In genomic region chr10:24718058-24718457, GRCm38 (mm10) we compare ENCODE assay signal across 17 mouse cellular contexts. TPM values are rescaled to one million over a fixed set of nuclear protein-coding genes. Genes with fewer than 3 reads are reported as not detected.
DNase-seq lines count a peak whose midpoint lies in the region; ATAC-seq lines count a peak whose summit lies in the region.
"Had no signal": no experiment of that assay in that cellular context is flagged by ENCODE, and none has a peak within 500 bp of the region (broad histone marks: within the 10 kb centered on the region; RNA-seq: fewer than 3 reads in every experiment).

No protein-coding gene starts in this region.

- H3K4me2 ChIP-seq in liver, embryonic 12.5 days: peak overlapping the region; percentile 10; the same call in 1 of the 2 replicates
- H3K4me2 ChIP-seq in forebrain, embryonic 16.5 days (ENCODE audit: low read length): 0 out of 2 replicates have a peak overlapping the region, but pooled peaks have one; percentile 22
- H3K4me2 ChIP-seq in midbrain, embryonic 16.5 days (ENCODE audit: low read length): peak overlapping the region; percentile 39
- H3K4me2 ChIP-seq in kidney, embryonic 14.5 days (replicated peaks; ENCODE audit: low read depth, low read length): no peak overlapping the region
- H3K4me2 ChIP-seq: embryonic facial prominence, embryonic 12.5 days; heart, embryonic 13.5 days had no signal

- no peak for DNase-seq in frontal cortex, postnatal 25 days (ENCODE audit: low spot score in 2 of 2)
- no peak for DNase-seq in liver
- DNase-seq in right cerebral cortex, postnatal 10 days (ENCODE audit: low spot score in 2 of 2): no peak
- DNase-seq: B cell, adult 2 months; cerebellum, adult 11-12 months; cerebellum, postnatal 36 days; gastrocnemius, postnatal 14 days; kidney, adult 2 months; lung, postnatal 14 days had no signal

- H3K27me3 ChIP-seq in liver, embryonic 12.5 days (replicated peaks): 0 out of 2 replicates have a peak, but pooled peaks cover under 1% of the 10 kb centered on the region
- H3K27me3 ChIP-seq in forebrain, embryonic 16.5 days (replicated peaks; ENCODE audit: control insufficient read depth, insufficient read depth, low read length): no peaks in the 10 kb centered on the region
- no peaks in the 10 kb centered on the region for H3K27me3 ChIP-seq in midbrain, embryonic 16.5 days (ENCODE audit: control insufficient read depth, insufficient read depth, low read depth, low read length)
- H3K27me3 ChIP-seq in kidney, embryonic 14.5 days (ENCODE audit: control insufficient read depth, insufficient read depth, low read length): no peaks in the 10 kb centered on the region
- H3K27me3 ChIP-seq: heart, embryonic 13.5 days; limb, embryonic 12.5 days had no signal

- H3K36me3 ChIP-seq in liver, embryonic 12.5 days: no peaks in the 10 kb centered on the region
- H3K36me3 ChIP-seq in forebrain, embryonic 16.5 days (ENCODE audit: control insufficient read depth, insufficient read depth): no peaks in the 10 kb centered on the region
- no peaks in the 10 kb centered on the region for H3K36me3 ChIP-seq in midbrain, embryonic 16.5 days (ENCODE audit: control insufficient read depth, insufficient read depth, low read length)
- no peaks in the 10 kb centered on the region for H3K36me3 ChIP-seq in kidney, embryonic 14.5 days (ENCODE audit: control insufficient read depth, insufficient read depth, low read length)
- H3K36me3 ChIP-seq: embryonic facial prominence, embryonic 12.5 days; heart, embryonic 13.5 days; limb, embryonic 12.5 days had no signal

- ATAC-seq in frontal cortex, adult (ENCODE audit: low TSS enrichment): peak; percentile 62
- no peak for ATAC-seq in liver, embryonic 12.5 days
- no peak for ATAC-seq in forebrain, embryonic 16.5 days
- no peak for ATAC-seq in midbrain, embryonic 16.5 days
- ATAC-seq in kidney, embryonic 14.5 days (ENCODE audit: low FRiP score, low TSS enrichment): no peak

- H3K4me1 ChIP-seq in liver, embryonic 12.5 days: peaks cover 10% of the 10 kb centered on the region; the same call in 1 of the 2 replicates
- no peaks in the 10 kb centered on the region for H3K4me1 ChIP-seq in forebrain, embryonic 16.5 days (replicated peaks; ENCODE audit: control insufficient read depth, insufficient read depth, low read length)
- no peaks in the 10 kb centered on the region for H3K4me1 ChIP-seq in midbrain, embryonic 16.5 days (ENCODE audit: control insufficient read depth, insufficient read depth, low read length)
- H3K4me1 ChIP-seq in kidney, embryonic 14.5 days (ENCODE audit: control insufficient read depth, insufficient read depth, low read length): no peaks in the 10 kb centered on the region
- H3K4me1 ChIP-seq: embryonic facial prominence, embryonic 12.5 days; heart, embryonic 13.5 days had no signal

- H3K9me3 ChIP-seq in liver, embryonic 12.5 days (replicated peaks): no peaks in the 10 kb centered on the region
- H3K9me3 ChIP-seq in forebrain, embryonic 16.5 days (ENCODE audit: control insufficient read depth, low read length): no peaks in the 10 kb centered on the region
- H3K9me3 ChIP-seq in midbrain, embryonic 16.5 days (replicated peaks; ENCODE audit: control insufficient read depth, low read length, poor library complexity, severe bottlenecking): no peaks in the 10 kb centered on the region
- no peaks in the 10 kb centered on the region for H3K9me3 ChIP-seq in kidney, embryonic 14.5 days (ENCODE audit: control insufficient read depth, low read length)
- H3K9me3 ChIP-seq: embryonic facial prominence, embryonic 12.5 days; heart, embryonic 13.5 days; limb, embryonic 12.5 days had no signal

- H3K27ac ChIP-seq in liver, embryonic 12.5 days: no peak overlapping the region
- no peak overlapping the region for H3K27ac ChIP-seq in forebrain, embryonic 16.5 days (ENCODE audit: low read length)
- no peak overlapping the region for H3K27ac ChIP-seq in midbrain, embryonic 16.5 days (ENCODE audit: low read length)
- no peak overlapping the region for H3K27ac ChIP-seq in kidney, embryonic 14.5 days (ENCODE audit: low read depth, low read length)
- H3K27ac ChIP-seq: embryonic facial prominence, embryonic 12.5 days; heart, embryonic 13.5 days; limb, embryonic 12.5 days had no signal

- no peak overlapping the region for H3K9ac ChIP-seq in liver, embryonic 12.5 days
- H3K9ac ChIP-seq in forebrain, embryonic 16.5 days (replicated peaks; ENCODE audit: low read depth, low read length): no peak overlapping the region
- H3K9ac ChIP-seq in midbrain, embryonic 16.5 days (ENCODE audit: low read depth, low read length): no peak overlapping the region
- no peak overlapping the region for H3K9ac ChIP-seq in kidney, embryonic 14.5 days (ENCODE audit: low read depth, low read length)
- H3K9ac ChIP-seq: embryonic facial prominence, embryonic 12.5 days; heart, embryonic 13.5 days; limb, embryonic 12.5 days had no signal

- H3K4me3 ChIP-seq in liver, embryonic 12.5 days: no peak overlapping the region
- no peak overlapping the region for H3K4me3 ChIP-seq in forebrain, embryonic 16.5 days (replicated peaks; ENCODE audit: low read length)
- no peak overlapping the region for H3K4me3 ChIP-seq in midbrain, embryonic 16.5 days (ENCODE audit: low read depth, low read length)
- H3K4me3 ChIP-seq in kidney, embryonic 14.5 days (ENCODE audit: low read length): no peak overlapping the region
- H3K4me3 ChIP-seq: embryonic facial prominence, embryonic 12.5 days; heart, embryonic 13.5 days; limb, embryonic 12.5 days had no signal

- 46% methylated on average over 14 of the region's 14 CpGs for WGBS in liver, embryonic 12.5 days (ENCODE audit: insufficient replicate concordance)
- 39% methylated on average over 14 of the region's 14 CpGs for WGBS in forebrain, embryonic 16.5 days
- WGBS in midbrain, embryonic 16.5 days: 23% methylated on average over 14 of the region's 14 CpGs
- 71% methylated on average over 14 of the region's 14 CpGs for WGBS in kidney, embryonic 14.5 days

RNA-seq across cellular contexts. Expression of gene Enpp1, which starts 6.1 kb away (rescaled TPM):
- 1.5 and 2.1 TPM in 2 replicates for polyA plus RNA-seq in liver, embryonic 12.5 days (2016; fragmentation: Nextera tagmentation; extraction: Ambion mirVana)
- polyA plus RNA-seq in forebrain, embryonic 16.5 days (2015; fragmentation: Nextera tagmentation; extraction: Ambion mirVana): 0.99 and 2.3 TPM in 2 replicates
- 2.8 and 3.3 TPM in 2 replicates for polyA plus RNA-seq in midbrain, embryonic 16.5 days (2015; fragmentation: Nextera tagmentation; extraction: Ambion mirVana)
- polyA plus RNA-seq in kidney, embryonic 14.5 days (2014; fragmentation: Nextera tagmentation; extraction: Ambion mirVana): 0.90 and 2.5 TPM in 2 replicates
